10 mouse cellular contexts compared by ENCODE assay signal in the genomic region with DNA sequence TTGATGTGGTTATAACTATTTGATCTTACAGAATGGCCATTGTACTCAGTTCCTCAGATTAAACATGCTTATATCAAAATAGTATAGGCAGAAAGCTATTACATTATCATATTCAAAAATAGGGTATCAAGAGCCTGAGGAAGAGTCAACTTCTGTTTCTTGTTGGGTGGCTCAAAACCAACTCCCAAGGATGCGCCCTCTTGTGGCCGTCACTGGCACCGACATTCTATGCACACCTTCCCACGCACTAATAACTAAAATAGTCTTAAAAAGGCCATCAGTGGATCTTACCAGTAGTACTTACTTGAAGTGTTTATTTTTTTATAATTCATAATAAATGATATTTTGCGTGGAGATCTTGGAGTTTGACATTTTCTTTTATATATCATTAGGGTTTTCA. TPM values are rescaled to one million over a fixed set of nuclear protein-coding genes. Genes with fewer than 3 reads are reported as not detected.
A peak's percentile ranks its signal among the peaks of the same experiment; 100 is the strongest.
DNase-seq lines count a peak whose midpoint lies in the region; ATAC-seq lines count a peak whose summit lies in the region.
"Had no signal": no experiment of that assay in that cellular context is flagged by ENCODE, and none has a peak within 500 bp of the region (broad histone marks: within the 10 kb centered on the region; RNA-seq: fewer than 3 reads in every experiment).

No protein-coding gene starts in this region.

- no peak overlapping the region for H3K4me2 ChIP-seq in embryonic facial prominence, embryonic 14.5 days (ENCODE audit: low read depth, low read length)
- H3K4me2 ChIP-seq: embryonic facial prominence, embryonic 12.5 days; limb, embryonic 13.5 days had no signal

- 0 out of 2 replicates have a peak, but pooled peaks cover 7% of the 10 kb centered on the region for H3K4me1 ChIP-seq in embryonic facial prominence, embryonic 14.5 days (ENCODE audit: control insufficient read depth, insufficient read depth, low read length)

- no peak for ATAC-seq in embryonic facial prominence, embryonic 14.5 days (ENCODE audit: low read depth)

- peaks cover 33% of the 10 kb centered on the region for H3K36me3 ChIP-seq in embryonic facial prominence, embryonic 14.5 days (ENCODE audit: control insufficient read depth, insufficient read depth, low read length)

- no peaks in the 10 kb centered on the region for H3K27me3 ChIP-seq in embryonic facial prominence, embryonic 14.5 days (replicated peaks; ENCODE audit: control insufficient read depth, insufficient read depth, low read length)
- H3K27me3 ChIP-seq: embryonic facial prominence, embryonic 12.5 days; limb, embryonic 13.5 days had no signal

- no peak overlapping the region for H3K9ac ChIP-seq in embryonic facial prominence, embryonic 14.5 days (ENCODE audit: low read depth, low read length)
- H3K9ac ChIP-seq: embryonic facial prominence, embryonic 12.5 days; limb, embryonic 13.5 days had no signal

- peak; percentile 60 for DNase-seq in gastrocnemius, adult 18-20 months (ENCODE audit: low spot score)
- no peak for DNase-seq in gastrocnemius, postnatal 25 days
- peak; percentile 90 to 91 for DNase-seq in B cell, adult 2 months
- peak; percentile 60 for DNase-seq in adipocyte (ENCODE audit: low spot score)
- DNase-seq in embryonic facial prominence, embryonic 14.5 days (ENCODE audit: low spot score): peak; percentile 58
- DNase-seq in kidney, postnatal 25 days: peak; percentile 68 to 81
- DNase-seq in lung, postnatal 36 days: peak; percentile 78
- DNase-seq in spleen, postnatal 36 days (ENCODE audit: low spot score in 2 of 2): peak; percentile 66

- H3K27ac ChIP-seq in embryonic facial prominence, embryonic 14.5 days (replicated peaks; ENCODE audit: low read depth, low read length): no peak overlapping the region
- H3K27ac ChIP-seq: embryonic facial prominence, embryonic 12.5 days; limb, embryonic 13.5 days had no signal

- no peak overlapping the region for H3K4me3 ChIP-seq in embryonic facial prominence, embryonic 14.5 days (ENCODE audit: low read depth, low read length)
- H3K4me3 ChIP-seq: embryonic facial prominence, embryonic 12.5 days; limb, embryonic 13.5 days had no signal

- no peaks in the 10 kb centered on the region for H3K9me3 ChIP-seq in embryonic facial prominence, embryonic 14.5 days (ENCODE audit: control insufficient read depth, low read length)
- H3K9me3 ChIP-seq: embryonic facial prominence, embryonic 12.5 days; limb, embryonic 13.5 days had no signal

- whole genome bisulfite sequencing in embryonic facial prominence, embryonic 14.5 days: 28% methylated on average over 5 of the region's 5 CpGs

RNA-seq across cellular contexts. Expression of a gene that starts 4.8 kb away (rescaled TPM):
- 10 to 100 TPM; 15.9 to 17.3 TPM for total RNA-seq in gastrocnemius, adult 18-20 months (2021)
- 10 to 100 TPM; 11.4 to 12.8 TPM for total RNA-seq in gastrocnemius, postnatal 25 days (2021)
- 43.6 and 44.4 TPM in 2 replicates for polyA plus RNA-seq in embryonic facial prominence, embryonic 14.5 days (2014; fragmentation: Nextera tagmentation; extraction: Ambion mirVana)

RNA-seq across cellular contexts. Expression of a gene that starts 29.8 kb away (rescaled TPM):
- total RNA-seq in gastrocnemius, adult 18-20 months (2021): 1 to 10 TPM; 1.9 to 2.9 TPM
- total RNA-seq in gastrocnemius, postnatal 25 days (2021): 1 to 10 TPM; 1.6 to 3.1 TPM
- 4.1 and 4.2 TPM in 2 replicates for polyA plus RNA-seq in embryonic facial prominence, embryonic 14.5 days (2014; fragmentation: Nextera tagmentation; extraction: Ambion mirVana)

RNA-seq across cellular contexts. Expression of a gene that starts 30.3 kb away (rescaled TPM):
- total RNA-seq in gastrocnemius, adult 18-20 months (2021): 10 to 100 TPM; 76.7 to 79.2 TPM
- 10 to 100 TPM; 68.5 to 86.3 TPM for total RNA-seq in gastrocnemius, postnatal 25 days (2021)
- polyA plus RNA-seq in embryonic facial prominence, embryonic 14.5 days (2014; fragmentation: Nextera tagmentation; extraction: Ambion mirVana): 105 and 122 TPM in 2 replicates
